Mouse (Mus musculus): ENCODE results near the gene Bloc1s5. TPM values are rescaled to one million over a fixed set of nuclear protein-coding genes. Genes with fewer than 3 reads are reported as not detected.

The Bloc1s5 gene
- polyA plus RNA-seq, 1 experiment from 2014 or later, result 31.4 TPM

DNA sequence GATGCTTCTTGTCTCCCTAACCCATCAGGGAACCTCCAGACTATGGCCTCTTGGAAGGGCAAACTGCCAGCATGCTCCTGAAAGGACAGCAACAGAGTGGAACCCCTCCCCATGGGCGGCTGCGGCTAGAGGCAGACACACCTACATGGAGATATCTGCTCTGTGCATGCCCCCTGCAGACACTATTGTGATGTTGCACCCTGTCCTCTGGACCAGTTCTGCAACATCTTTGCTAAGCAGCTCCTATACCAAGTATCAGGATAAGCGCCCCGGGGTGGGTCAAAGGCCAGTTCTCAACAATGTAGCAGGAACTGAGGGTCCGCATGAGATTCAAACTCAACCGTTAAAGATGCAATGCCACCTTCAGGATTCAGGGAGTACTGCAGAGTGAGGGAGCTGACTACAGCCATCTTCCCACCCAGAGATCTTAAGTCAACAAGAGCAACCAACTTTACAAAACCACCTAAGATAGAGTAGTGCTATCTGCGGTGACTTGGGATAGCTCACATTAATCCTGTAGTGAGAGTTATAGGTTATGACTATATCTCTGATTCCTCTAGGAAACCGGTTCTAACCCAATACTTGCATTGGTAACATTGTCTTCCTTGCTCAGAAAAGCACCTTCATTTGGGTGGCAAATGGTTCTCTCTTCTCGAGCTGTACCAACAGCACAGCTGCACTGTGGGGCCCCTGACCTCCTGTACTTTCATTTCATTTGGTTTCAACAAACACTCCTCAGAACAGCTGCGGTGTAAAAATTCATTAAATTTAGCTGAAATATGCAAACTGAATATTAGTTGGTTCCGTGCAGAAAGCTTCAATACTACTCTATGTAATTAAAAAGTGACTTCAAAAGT is 54.1 kb downstream of the Bloc1s5 start:
- H3K9ac ChIP-seq (replicated peaks; ENCODE audit: low read length), result no peak overlapping the region
- H3K27me3 ChIP-seq (ENCODE audit: control insufficient read depth, insufficient read depth, low read length), result no peaks in the 10 kb centered on the region
- no peaks in the 10 kb centered on the region for H3K36me3 ChIP-seq (replicated peaks; ENCODE audit: control insufficient read depth, insufficient read depth, low read depth, low read length)

DNA sequence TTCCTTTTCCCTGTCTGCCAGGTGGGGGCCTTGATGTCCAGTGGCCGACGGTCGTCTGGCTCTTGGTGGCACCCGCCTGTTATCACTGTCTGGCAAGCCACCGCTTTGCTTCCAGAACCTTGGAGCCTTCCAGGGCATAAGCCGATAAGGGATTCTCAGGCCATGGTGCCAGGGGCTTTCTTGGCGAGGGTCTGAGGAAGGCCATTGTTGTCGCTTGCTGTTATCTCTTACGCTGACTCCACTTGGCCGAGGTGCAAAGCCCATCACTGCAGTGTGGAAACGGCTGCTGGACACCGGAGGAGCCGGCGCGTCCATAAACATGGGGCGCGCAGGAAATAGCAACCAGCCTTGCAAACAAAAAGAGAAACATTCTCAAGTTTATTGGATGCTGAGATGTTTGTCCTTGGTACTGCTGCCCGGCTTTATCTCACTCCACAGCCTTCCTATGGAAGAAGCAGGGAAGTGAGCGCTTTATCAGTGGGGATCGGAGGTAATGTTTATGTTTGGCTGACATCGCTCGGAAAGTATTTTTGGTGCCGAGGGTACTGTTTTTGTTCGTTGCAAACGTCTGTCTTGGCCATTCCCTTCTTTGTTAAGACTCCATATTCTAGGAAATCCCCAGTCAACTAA is 54.8 kb downstream of the Bloc1s5 start:
- no peak overlapping the region for H3K4me2 ChIP-seq (ENCODE audit: low read depth, low read length)
- no peaks in the 10 kb centered on the region for H3K27me3 ChIP-seq (ENCODE audit: control insufficient read depth, insufficient read depth, low read length)
- H3K27ac ChIP-seq (replicated peaks; ENCODE audit: low read depth, low read length), result no peak overlapping the region
- H3K9me3 ChIP-seq (replicated peaks; ENCODE audit: control insufficient read depth, low read length), result no peaks in the 10 kb centered on the region
- H3K4me3 ChIP-seq (ENCODE audit: low read depth, low read length), result no peak overlapping the region
- no peak for ATAC-seq (replicated peaks; ENCODE audit: insufficient number of reproducible peaks, low FRiP score, low TSS enrichment, low read depth)
- H3K9ac ChIP-seq (replicated peaks; ENCODE audit: low read length), result no peak overlapping the region
- H3K36me3 ChIP-seq (replicated peaks; ENCODE audit: control insufficient read depth, insufficient read depth, low read depth, low read length), result no peaks in the 10 kb centered on the region
- no peaks in the 10 kb centered on the region for H3K4me1 ChIP-seq (ENCODE audit: control insufficient read depth, insufficient read depth, low read length)
- WGBS, result 79% methylated on average over 25 of the region's 25 CpGs
- DNase-seq (ENCODE audit: low spot score), result no peak

More for the DNA sequence above, 54.1 kb downstream of the Bloc1s5 start:
- DNase-seq (ENCODE audit: low spot score) (peak; percentile 56), ATAC-seq (replicated peaks; ENCODE audit: insufficient number of reproducible peaks, low FRiP score, low TSS enrichment, low read depth) (no peak)
- no peak overlapping the region for H3K4me3 ChIP-seq (ENCODE audit: low read depth, low read length)
- WGBS, result 62% methylated on average over 11 of the region's 11 CpGs
- H3K27ac ChIP-seq (replicated peaks; ENCODE audit: low read depth, low read length), result no peak overlapping the region
- no peaks in the 10 kb centered on the region for H3K4me1 ChIP-seq (ENCODE audit: control insufficient read depth, insufficient read depth, low read length)
- H3K9me3 ChIP-seq (replicated peaks; ENCODE audit: control insufficient read depth, low read length), result no peaks in the 10 kb centered on the region
- no peak overlapping the region for H3K4me2 ChIP-seq (ENCODE audit: low read depth, low read length)

GRCm38 (mm10) chr13:38574668-38575067 is 60.2 kb downstream of the Bloc1s5 start:
- no peaks in the 10 kb centered on the region for H3K4me1 ChIP-seq (ENCODE audit: control insufficient read depth, insufficient read depth, low read length)
- no peaks in the 10 kb centered on the region for H3K27me3 ChIP-seq (ENCODE audit: control insufficient read depth, insufficient read depth, low read length)
- no peak for DNase-seq (ENCODE audit: low spot score)
- no peak overlapping the region for H3K4me3 ChIP-seq (ENCODE audit: low read depth, low read length)
- ATAC-seq (replicated peaks; ENCODE audit: insufficient number of reproducible peaks, low FRiP score, low TSS enrichment, low read depth), result no peak
- 80% methylated on average over 3 of the region's 3 CpGs for WGBS
- no peak overlapping the region for H3K4me2 ChIP-seq (ENCODE audit: low read depth, low read length)
- H3K27ac ChIP-seq (replicated peaks; ENCODE audit: low read depth, low read length), result no peak overlapping the region
- H3K36me3 ChIP-seq (replicated peaks; ENCODE audit: control insufficient read depth, insufficient read depth, low read depth, low read length), result no peaks in the 10 kb centered on the region
- H3K9ac ChIP-seq (replicated peaks; ENCODE audit: low read length), result no peak overlapping the region
- H3K9me3 ChIP-seq (replicated peaks; ENCODE audit: control insufficient read depth, low read length), result no peaks in the 10 kb centered on the region

DNA sequence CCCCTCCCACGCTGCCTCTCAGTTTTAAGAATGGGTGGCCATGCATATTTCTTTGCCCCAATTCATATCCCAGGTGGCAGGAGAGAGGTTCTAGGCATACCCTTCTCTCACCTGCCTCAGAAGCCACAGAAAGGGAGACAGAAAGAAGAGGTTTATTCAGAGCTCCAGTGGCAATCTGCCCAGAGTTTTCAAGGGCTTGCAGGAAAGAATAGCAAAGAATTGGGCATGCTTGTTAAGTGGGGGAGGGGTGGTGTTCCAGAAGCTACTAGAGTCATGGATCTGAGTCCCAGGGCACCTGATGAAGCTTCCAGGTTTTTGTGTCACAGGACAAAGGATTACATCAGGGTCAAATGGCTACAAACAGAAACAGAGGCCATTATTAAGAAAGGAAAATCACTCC is 61.6 kb downstream of the Bloc1s5 start:
- Histone ChIP-seq H3K9me3 (replicated peaks; ENCODE audit: control insufficient read depth, low read length) (no peaks in the 10 kb centered on the region), H3K4me1 (ENCODE audit: control insufficient read depth, insufficient read depth, low read length) (no peaks in the 10 kb centered on the region), H3K4me3 (ENCODE audit: low read depth, low read length) (no peak overlapping the region), H3K36me3 (replicated peaks; ENCODE audit: control insufficient read depth, insufficient read depth, low read depth, low read length) (no peaks in the 10 kb centered on the region), H3K27me3 (ENCODE audit: control insufficient read depth, insufficient read depth, low read length) (no peaks in the 10 kb centered on the region), H3K27ac (replicated peaks; ENCODE audit: low read depth, low read length) (no peak overlapping the region), H3K4me2 (ENCODE audit: low read depth, low read length) (no peak overlapping the region), H3K9ac (replicated peaks; ENCODE audit: low read length) (no peak overlapping the region)
- 96% methylated on average over 1 of the region's 1 CpGs for WGBS
- ATAC-seq (replicated peaks; ENCODE audit: insufficient number of reproducible peaks, low FRiP score, low TSS enrichment, low read depth) (no peak), DNase-seq (ENCODE audit: low spot score) (no peak)

- Histone ChIP-seq H3K27me3 (ENCODE audit: control insufficient read depth, insufficient read depth, low read length) (no peaks in the 10 kb centered on the region), H3K9ac (replicated peaks; ENCODE audit: low read length) (no peak overlapping the region), H3K27ac (replicated peaks; ENCODE audit: low read depth, low read length) (no peak overlapping the region), H3K9me3 (replicated peaks; ENCODE audit: control insufficient read depth, low read length) (no peaks in the 10 kb centered on the region), H3K36me3 (replicated peaks; ENCODE audit: control insufficient read depth, insufficient read depth, low read depth, low read length) (no peaks in the 10 kb centered on the region), H3K4me1 (ENCODE audit: control insufficient read depth, insufficient read depth, low read length) (no peaks in the 10 kb centered on the region), H3K4me3 (ENCODE audit: low read depth, low read length) (no peak overlapping the region), H3K4me2 (ENCODE audit: low read depth, low read length) (no peak overlapping the region)
- 82% methylated on average over 4 of the region's 4 CpGs for WGBS
- DNase-seq (ENCODE audit: low spot score) (no peak), ATAC-seq (replicated peaks; ENCODE audit: insufficient number of reproducible peaks, low FRiP score, low TSS enrichment, low read depth) (no peak)
Observed at GRCm38 (mm10) chr13:38565245-38565644, 69.7 kb downstream of the Bloc1s5 start.

GRCm38 (mm10) chr13:38554611-38555010 is 80.3 kb downstream of the Bloc1s5 start:
- H3K4me2 ChIP-seq (ENCODE audit: low read depth, low read length), result no peak overlapping the region
- H3K27me3 ChIP-seq (ENCODE audit: control insufficient read depth, insufficient read depth, low read length), result no peaks in the 10 kb centered on the region
- H3K36me3 ChIP-seq (replicated peaks; ENCODE audit: control insufficient read depth, insufficient read depth, low read depth, low read length), result no peaks in the 10 kb centered on the region
- no peak for ATAC-seq (replicated peaks; ENCODE audit: insufficient number of reproducible peaks, low FRiP score, low TSS enrichment, low read depth)
- H3K9ac ChIP-seq (replicated peaks; ENCODE audit: low read length), result no peak overlapping the region
- H3K4me3 ChIP-seq (ENCODE audit: low read depth, low read length), result no peak overlapping the region
- no peaks in the 10 kb centered on the region for H3K9me3 ChIP-seq (replicated peaks; ENCODE audit: control insufficient read depth, low read length)
- 72% methylated on average over 11 of the region's 11 CpGs for WGBS
- no peak overlapping the region for H3K27ac ChIP-seq (replicated peaks; ENCODE audit: low read depth, low read length)
- no peaks in the 10 kb centered on the region for H3K4me1 ChIP-seq (ENCODE audit: control insufficient read depth, insufficient read depth, low read length)
- DNase-seq (ENCODE audit: low spot score), result no peak

DNA sequence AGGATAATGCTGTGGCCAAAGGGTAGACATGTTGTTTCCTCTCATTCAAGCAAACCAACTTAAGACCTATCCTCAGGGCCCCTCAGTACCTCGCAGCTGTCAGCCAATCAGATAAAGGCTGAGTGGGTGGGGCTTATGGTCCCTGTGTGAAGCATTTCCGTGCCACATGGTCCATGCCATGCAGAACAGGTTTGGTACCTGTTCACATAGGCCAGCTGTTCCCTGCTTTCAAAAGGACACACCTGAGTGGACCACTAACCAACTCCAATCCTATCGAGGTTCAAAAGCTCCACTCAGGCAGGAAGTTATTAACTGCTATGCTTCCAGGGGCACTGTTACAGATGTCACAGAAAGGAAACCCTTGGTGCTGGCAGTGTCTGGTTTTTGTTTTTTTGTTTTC is 80.7 kb downstream of the Bloc1s5 start:
- no peak for ATAC-seq (replicated peaks; ENCODE audit: insufficient number of reproducible peaks, low FRiP score, low TSS enrichment, low read depth)
- DNase-seq (ENCODE audit: low spot score), result no peak
- no peak overlapping the region for H3K4me3 ChIP-seq (ENCODE audit: low read depth, low read length)
- H3K9me3 ChIP-seq (replicated peaks; ENCODE audit: control insufficient read depth, low read length), result no peaks in the 10 kb centered on the region
- no peaks in the 10 kb centered on the region for H3K4me1 ChIP-seq (ENCODE audit: control insufficient read depth, insufficient read depth, low read length)
- WGBS, result 71% methylated on average over 3 of the region's 3 CpGs
- no peak overlapping the region for H3K4me2 ChIP-seq (ENCODE audit: low read depth, low read length)
- no peaks in the 10 kb centered on the region for H3K36me3 ChIP-seq (replicated peaks; ENCODE audit: control insufficient read depth, insufficient read depth, low read depth, low read length)
- H3K27ac ChIP-seq (replicated peaks; ENCODE audit: low read depth, low read length), result no peak overlapping the region
- H3K9ac ChIP-seq (replicated peaks; ENCODE audit: low read length), result no peak overlapping the region
- H3K27me3 ChIP-seq (ENCODE audit: control insufficient read depth, insufficient read depth, low read length), result no peaks in the 10 kb centered on the region

- Histone ChIP-seq H3K4me3 (ENCODE audit: low read depth, low read length) (no peak overlapping the region), H3K4me2 (ENCODE audit: low read depth, low read length) (no peak overlapping the region), H3K36me3 (replicated peaks; ENCODE audit: control insufficient read depth, insufficient read depth, low read depth, low read length) (no peaks in the 10 kb centered on the region), H3K9me3 (replicated peaks; ENCODE audit: control insufficient read depth, low read length) (no peaks in the 10 kb centered on the region), H3K27me3 (ENCODE audit: control insufficient read depth, insufficient read depth, low read length) (no peaks in the 10 kb centered on the region), H3K27ac (replicated peaks; ENCODE audit: low read depth, low read length) (no peak overlapping the region), H3K9ac (replicated peaks; ENCODE audit: low read length) (no peak overlapping the region), H3K4me1 (ENCODE audit: control insufficient read depth, insufficient read depth, low read length) (no peaks in the 10 kb centered on the region)
- ATAC-seq (replicated peaks; ENCODE audit: insufficient number of reproducible peaks, low FRiP score, low TSS enrichment, low read depth) (no peak), DNase-seq (ENCODE audit: low spot score) (no peak)
- WGBS, result 84% methylated on average over 5 of the region's 5 CpGs
Observed at GRCm38 (mm10) chr13:38548681-38549080, 86.2 kb downstream of the Bloc1s5 start.
